Mouse (Mus musculus) heart, postnatal 0 days (tissue): ENCODE results near the gene Tlcd2.

Experiments used
- CTCF ChIP-seq: IDR thresholded peaks from 2 replicates; pipeline ENCODE4 v1.5.1; 2016; ENCODE audit warnings: antibody characterized with exemption, control low read depth, low read depth
- EP300 ChIP-seq: IDR thresholded peaks from 2 replicates; pipeline ENCODE4 v1.6.1; 2016; ENCODE audit warnings: antibody characterized with exemption, low read depth

- TF ChIP-seq CTCF (no peak), EP300 (no peak)
Measured at GRCm38 (mm10) chr11:75464417-75464816, 2.9 kb downstream of the Tlcd2 start.
